In genomic region chr14:77593136-77593838, GRCm38 (mm10) we compare ENCODE assay signal across 15 mouse cellular contexts.
DNase-seq lines count a peak whose midpoint lies in the region; ATAC-seq and TF ChIP-seq lines count a peak whose summit lies in the region.
"Had no signal": no experiment of that assay in that cellular context is flagged by ENCODE, and none has a peak within 500 bp of the region (broad histone marks: within the 10 kb centered on the region; RNA-seq: fewer than 3 reads in every experiment).

No protein-coding gene starts in this region.

- no peak overlapping the region for H3K4me3 ChIP-seq in neural tube, embryonic 11.5 days (ENCODE audit: low read depth, low read length)
- no peak overlapping the region for H3K4me3 ChIP-seq in neural tube, embryonic 15.5 days (replicated peaks)
- no peak overlapping the region for H3K4me3 ChIP-seq in forebrain, postnatal 0 days (ENCODE audit: low read depth, low read length)
- H3K4me3 ChIP-seq in midbrain, embryonic 16.5 days (ENCODE audit: low read depth, low read length), result no peak overlapping the region
- H3K4me3 ChIP-seq: heart, embryonic 12.5 days had no signal

- no peaks in the 10 kb centered on the region for H3K27me3 ChIP-seq in neural tube, embryonic 11.5 days (ENCODE audit: control insufficient read depth, insufficient read depth, low read length)
- H3K27me3 ChIP-seq in neural tube, embryonic 15.5 days (replicated peaks), result no peaks in the 10 kb centered on the region
- H3K27me3 ChIP-seq in forebrain, postnatal 0 days (ENCODE audit: insufficient read depth, low read length), result no peaks in the 10 kb centered on the region
- no peaks in the 10 kb centered on the region for H3K27me3 ChIP-seq in midbrain, embryonic 16.5 days (ENCODE audit: control insufficient read depth, insufficient read depth, low read depth, low read length)
- H3K27me3 ChIP-seq: CH12.LX; heart, embryonic 12.5 days had no signal

- H3K9me3 ChIP-seq in neural tube, embryonic 11.5 days (ENCODE audit: control insufficient read depth, low read length), result no peaks in the 10 kb centered on the region
- no peaks in the 10 kb centered on the region for H3K9me3 ChIP-seq in neural tube, embryonic 15.5 days (replicated peaks)
- H3K9me3 ChIP-seq in forebrain, postnatal 0 days (ENCODE audit: low read length), result no peaks in the 10 kb centered on the region
- no peaks in the 10 kb centered on the region for H3K9me3 ChIP-seq in midbrain, embryonic 16.5 days (replicated peaks; ENCODE audit: control insufficient read depth, low read length, poor library complexity, severe bottlenecking)
- H3K9me3 ChIP-seq: heart, embryonic 12.5 days had no signal

- H3K4me1 ChIP-seq in neural tube, embryonic 11.5 days (ENCODE audit: control insufficient read depth, insufficient read depth, low read length), result no peaks in the 10 kb centered on the region
- peaks cover 23% of the 10 kb centered on the region for H3K4me1 ChIP-seq in neural tube, embryonic 15.5 days
- no peaks in the 10 kb centered on the region for H3K4me1 ChIP-seq in forebrain, postnatal 0 days (ENCODE audit: insufficient read depth)
- no peaks in the 10 kb centered on the region for H3K4me1 ChIP-seq in midbrain, embryonic 16.5 days (ENCODE audit: control insufficient read depth, insufficient read depth, low read length)

- peak; percentile 75 for ATAC-seq in neural tube, embryonic 11.5 days (ENCODE audit: insufficient read depth, low FRiP score, low TSS enrichment)
- ATAC-seq in neural tube, embryonic 15.5 days (ENCODE audit: low FRiP score), result no peak
- ATAC-seq in forebrain, postnatal 0 days, result peak; percentile 97
- ATAC-seq in midbrain, embryonic 16.5 days, result 0 out of 2 replicates have a peak, but pooled peaks have one; percentile 45
- ATAC-seq: liver, postnatal 0 days had no signal

- 48% methylated on average over 11 of the region's 11 CpGs for WGBS in neural tube, embryonic 11.5 days
- WGBS in neural tube, embryonic 15.5 days, result 37% methylated on average over 11 of the region's 11 CpGs
- 36% methylated on average over 11 of the region's 11 CpGs for WGBS in forebrain, postnatal 0 days
- 56% methylated on average over 11 of the region's 11 CpGs for WGBS in midbrain, embryonic 16.5 days

- H3K36me3 ChIP-seq in neural tube, embryonic 11.5 days (ENCODE audit: control insufficient read depth, insufficient read depth, low read length), result no peaks in the 10 kb centered on the region
- H3K36me3 ChIP-seq in neural tube, embryonic 15.5 days, result 0 out of 2 replicates have a peak, but pooled peaks cover 6% of the 10 kb centered on the region
- peaks cover 13% of the 10 kb centered on the region for H3K36me3 ChIP-seq in forebrain, postnatal 0 days (ENCODE audit: insufficient read depth)
- no peaks in the 10 kb centered on the region; the same call in none of the 2 replicates for H3K36me3 ChIP-seq in midbrain, embryonic 16.5 days (ENCODE audit: control insufficient read depth, insufficient read depth, low read length)
- H3K36me3 ChIP-seq: heart, embryonic 12.5 days had no signal

- no peak overlapping the region for H3K9ac ChIP-seq in neural tube, embryonic 11.5 days (ENCODE audit: low read length)
- H3K9ac ChIP-seq in neural tube, embryonic 15.5 days (replicated peaks), result no peak overlapping the region
- H3K9ac ChIP-seq in forebrain, postnatal 0 days, result no peak overlapping the region
- H3K9ac ChIP-seq in midbrain, embryonic 16.5 days (ENCODE audit: low read depth, low read length), result no peak overlapping the region
- H3K9ac ChIP-seq: heart, embryonic 12.5 days; liver, postnatal 0 days had no signal

- DNase-seq in embryo, embryonic 11 days, result peak; percentile 44
- no peak for DNase-seq in embryo, embryonic 9.5 days (ENCODE audit: extremely low spot score)
- DNase-seq in neural tube, embryonic 11.5 days (ENCODE audit: low spot score), result peak; percentile 50
- DNase-seq in forebrain, postnatal 0 days, result peak; percentile 65
- no peak for DNase-seq in ovary, adult 18-20 months (ENCODE audit: low spot score)
- DNase-seq in testis, postnatal 14 days (ENCODE audit: low spot score), result no peak
- DNase-seq: adrenal gland, adult 2 months; cerebellum, adult 8-10 months; kidney, postnatal 4 days; liver; liver, postnatal 0 days had no signal

- TF ChIP-seq CTCF in forebrain, postnatal 0 days (IDR thresholded peaks at IDR 0.05; ENCODE audit: low read depth), result no peak

- H3K27ac ChIP-seq in neural tube, embryonic 11.5 days (ENCODE audit: low read depth, low read length), result no peak overlapping the region
- no peak overlapping the region for H3K27ac ChIP-seq in neural tube, embryonic 15.5 days (replicated peaks)
- peak overlapping the region; percentile 77 for H3K27ac ChIP-seq in forebrain, postnatal 0 days (ENCODE audit: low read depth, low read length)
- no peak overlapping the region for H3K27ac ChIP-seq in midbrain, embryonic 16.5 days (ENCODE audit: low read length)

- no peak overlapping the region for H3K4me2 ChIP-seq in neural tube, embryonic 11.5 days (ENCODE audit: low read depth)
- no peak overlapping the region for H3K4me2 ChIP-seq in neural tube, embryonic 15.5 days
- H3K4me2 ChIP-seq in forebrain, postnatal 0 days (ENCODE audit: low read depth), result no peak overlapping the region
- no peak overlapping the region for H3K4me2 ChIP-seq in midbrain, embryonic 16.5 days (ENCODE audit: low read length)
- H3K4me2 ChIP-seq: heart, embryonic 12.5 days had no signal

Comparison
In these comparisons a context has a peak if more than half of its experiments do, and no peak if none do; other contexts are left out.
1. DNase-seq: peak in embryo, embryonic 11 days (single experiment), neural tube, embryonic 11.5 days (single experiment) and forebrain, postnatal 0 days (single experiment); none in embryo, embryonic 9.5 days (single experiment), ovary, adult 18-20 months (single experiment) and testis, postnatal 14 days (single experiment).